Mouse (Mus musculus) heart, adult 2 months (tissue): Measurements from ENCODE around the gene Olfr967. TPM values are rescaled to one million over a fixed set of nuclear protein-coding genes. Genes with fewer than 3 reads are reported as not detected.
A peak's percentile ranks its signal among the peaks of the same experiment; 100 is the strongest.
"Not testable (repeated sequence)": the region's sequence is repeated elsewhere in the genome, so short reads cannot be mapped to it uniquely, and the experiment has no call there.

Experiments
- DNase-seq, 2 experiments: peaks; one replicate each; pipeline ENCODE4 v3.0.0; 2021
- H3K27ac ChIP-seq: fragments of 200-600 bp; 2 replicates; pipeline ENCODE4 v1.8.1; 2022
- H3K27me3 ChIP-seq: fragments of 200-500 bp; 2 replicates; pipeline ENCODE4 v1.6.1; 2012; ENCODE audit warnings: mild to moderate bottlenecking, low read length, inconsistent platforms, mixed read lengths; ENCODE audit not compliant: control insufficient read depth, insufficient read depth
- H3K36me3 ChIP-seq: fragments of 200-500 bp; 2 replicates; pipeline ENCODE4 v1.6.1; 2012; ENCODE audit warnings: low read length, inconsistent platforms; ENCODE audit not compliant: control insufficient read depth, insufficient read depth
- H3K4me1 ChIP-seq: fragments of 200-500 bp; 2 replicates; pipeline ENCODE4 v1.6.1; 2011; ENCODE audit warnings: low read length; ENCODE audit not compliant: control insufficient read depth, insufficient read depth
- H3K4me3 ChIP-seq: fragments of 200-600 bp; 2 replicates; pipeline ENCODE4 v1.8.1; 2022
- H3K79me2 ChIP-seq: fragments of 200-500 bp; replicated peaks from 2 replicates; pipeline ENCODE4 v1.6.1; 2012; ENCODE audit warnings: mild to moderate bottlenecking, inconsistent platforms, low read length, moderate library complexity, mixed read lengths; ENCODE audit not compliant: control insufficient read depth, insufficient read depth
- H3K9ac ChIP-seq: fragments of 200-500 bp; 2 replicates; pipeline ENCODE4 v1.6.1; 2012; ENCODE audit warnings: low read depth, mild to moderate bottlenecking, control low read depth, inconsistent platforms, low read length, mixed read lengths
- CTCF ChIP-seq: fragments of 200-600 bp; IDR thresholded peaks from 2 replicates; pipeline ENCODE4 v1.8.1; 2022; ENCODE audit warnings: antibody characterized with exemption, mild to moderate bottlenecking, moderate library complexity
- EP300 ChIP-seq: fragments of 200-500 bp; IDR thresholded peaks from 2 replicates; pipeline ENCODE4 v1.6.1; 2011; ENCODE audit warnings: low read depth, low read length, control low read depth; ENCODE audit not compliant: insufficient read depth
- POLR2A ChIP-seq: fragments of 200-500 bp; IDR thresholded peaks from 2 replicates; pipeline ENCODE4 v1.6.1; 2011; ENCODE audit warnings: mild to moderate bottlenecking, low read depth, low read length, control low read depth; ENCODE audit not compliant: insufficient read depth
- WGBS: fragments of 180-500 bp; shearing (Covaris S2); methylation state at CpG from one replicate; pipeline ENCODE4 v1.1.7; 2018; 5-methylcytosine and 5-hydroxymethylcytosine counted together
- intact Hi-C: fragments of 180-260 bp; cut with DNase I; formaldehyde crosslinking; loops from one replicate; pipeline ENCODE4 v1.15.1; 2025
- long read RNA-seq: library from polyadenylated mRNA; stranded (forward); transcript quantifications from one replicate; pipeline ENCODE4 v2.0.0, GENCODE M21; 2021
- polyA plus RNA-seq: library from polyadenylated mRNA; depleted of rRNA; stranded (reverse); fragments of >200 nt; gene quantifications from 2 replicates; pipeline ENCODE4 v1.2.3, GENCODE M21; 2012; rRNA removed
- total RNA-seq, 2 experiments: library from RNA; stranded (reverse); gene quantifications; 2 replicates each; pipeline ENCODE4 v1.2.3; 2021

Gene Olfr967
- total RNA-seq: not detected
- not detected in 2 replicates for polyA plus RNA-seq
- long read RNA-seq: 0 reads

DNA sequence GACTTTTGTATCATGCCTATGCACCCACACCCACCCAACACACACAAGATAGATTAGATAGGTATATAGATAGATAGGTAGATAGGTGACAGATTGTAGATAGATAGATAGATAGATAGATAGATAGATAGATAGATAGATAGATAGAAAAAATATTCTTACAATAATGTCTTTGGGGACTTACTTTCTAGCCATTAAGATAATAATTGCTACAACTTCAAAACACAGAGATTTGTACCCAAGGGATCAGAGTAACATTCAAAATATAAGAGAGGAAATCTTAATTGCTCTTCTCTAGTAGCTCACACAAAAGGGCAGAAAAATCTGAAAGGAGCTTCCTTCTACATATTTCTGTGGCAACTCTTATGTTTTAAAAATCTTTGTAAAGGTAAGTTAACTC lies at the start of gene Olfr967:
Olfr967 (plus strand) TSS at position 301 of the 400 bp plus-strand sequence.
- no peak for DNase-seq
- H3K9ac ChIP-seq: no peak within 1 kb of the TSS
- H3K36me3 ChIP-seq: no peaks in the 10 kb centered on the region
- no peaks in the 10 kb centered on the region for H3K4me1 ChIP-seq
- no peaks in the 10 kb centered on the region for H3K79me2 ChIP-seq
- intact Hi-C loops: no loop called here
- H3K27ac ChIP-seq: no peak within 1 kb of the TSS
- no peaks in the 10 kb centered on the region for H3K27me3 ChIP-seq
- TF ChIP-seq CTCF: no peak
- no peak for TF ChIP-seq EP300
- TF ChIP-seq POLR2A: no peak
- H3K4me3 ChIP-seq: no peak within 1 kb of the TSS

DNA sequence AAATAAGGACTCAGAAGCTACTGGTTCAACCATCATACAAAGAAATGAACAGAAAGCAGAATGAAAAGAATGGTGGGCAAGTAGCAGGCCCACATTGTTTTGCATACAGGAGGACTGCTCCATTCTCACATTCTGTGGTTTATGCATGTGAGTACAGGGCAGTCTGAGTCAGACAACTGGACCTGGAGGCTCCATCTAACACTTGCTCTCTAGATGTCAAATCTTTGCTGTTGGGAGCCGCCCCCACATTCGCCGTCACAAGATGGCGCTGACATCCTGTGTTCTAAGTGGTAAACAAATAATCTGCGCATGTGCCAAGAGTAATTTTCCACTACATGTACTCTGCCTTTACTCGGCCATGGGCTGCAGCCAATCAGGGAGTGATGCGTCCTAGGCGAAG lies 44.9 kb upstream of the Olfr967 start:
- not testable (repeated sequence) for H3K4me3 ChIP-seq, H3K4me1 ChIP-seq, DNase-seq

DNA sequence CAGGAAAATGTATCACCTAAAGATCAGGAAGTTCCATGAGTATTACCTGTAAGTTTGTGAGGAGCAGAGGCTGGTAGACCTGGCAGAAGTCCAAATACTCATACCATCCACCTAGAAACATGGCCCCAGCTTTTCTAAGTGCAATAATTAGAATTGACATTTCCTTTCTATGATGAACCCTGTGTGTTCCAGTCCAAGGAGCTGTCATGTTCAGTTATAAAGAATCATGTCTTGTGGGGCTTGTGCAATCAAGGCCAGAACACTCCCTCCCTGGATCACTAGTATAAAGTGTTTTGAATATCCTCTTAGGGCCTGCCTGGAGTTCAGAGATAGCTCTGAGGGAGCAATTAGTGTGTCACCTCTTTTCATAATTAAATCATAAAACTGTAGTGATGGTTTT lies 39.0 kb upstream of the Olfr967 start, which contains the start of gene Olfr149:
Olfr149 (minus strand) TSS at position 101 of the 400 bp plus-strand sequence.
- Histone ChIP-seq H3K4me1 (no peaks in the 10 kb centered on the region), H3K36me3 (no peaks in the 10 kb centered on the region), H3K27me3 (no peaks in the 10 kb centered on the region), H3K9ac (no peak within 1 kb of the TSS), H3K4me3 (no peak within 1 kb of the TSS), H3K27ac (no peak within 1 kb of the TSS), H3K79me2 (no peaks in the 10 kb centered on the region)
- DNase-seq: no peak
- intact Hi-C loops: no loop called here
- no peak for TF ChIP-seq CTCF
- TF ChIP-seq POLR2A: no peak
- TF ChIP-seq EP300: no peak

More for the DNA sequence above, 44.9 kb upstream of the Olfr967 start:
- H3K79me2 ChIP-seq, H3K9ac ChIP-seq, H3K27me3 ChIP-seq, intact Hi-C loops, H3K36me3 ChIP-seq, H3K27ac ChIP-seq: not testable (repeated sequence)
- WGBS: 76% methylated on average over 8 of the region's 8 CpGs

DNA sequence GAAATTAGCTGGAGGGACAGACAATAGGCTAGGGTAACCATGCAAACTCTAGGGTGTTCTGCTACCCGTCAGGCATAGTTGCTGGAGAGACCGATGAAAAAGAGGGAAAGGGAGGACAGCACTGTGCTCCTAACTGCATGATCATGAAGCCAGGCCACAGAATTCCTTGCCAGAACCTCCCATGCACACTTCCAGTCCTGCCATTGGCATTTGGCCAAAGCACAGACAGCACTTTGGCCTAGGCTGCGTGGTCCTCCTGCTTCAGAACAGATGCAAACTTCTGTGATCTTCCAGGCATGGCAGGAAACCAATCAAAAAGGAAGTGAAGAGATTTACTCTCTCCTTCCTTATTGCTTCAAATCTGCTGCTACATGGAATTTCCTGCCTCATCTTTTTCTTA lies 37.1 kb upstream of the Olfr967 start:
- Histone ChIP-seq H3K9ac (no peak overlapping the region), H3K36me3 (no peaks in the 10 kb centered on the region), H3K27ac (no peak overlapping the region), H3K27me3 (no peaks in the 10 kb centered on the region), H3K4me3 (no peak overlapping the region), H3K79me2 (no peaks in the 10 kb centered on the region), H3K4me1 (no peaks in the 10 kb centered on the region)
- DNase-seq: peak in 1 of 2 experiments; percentile 4
- TF ChIP-seq CTCF: no peak
- no peak for TF ChIP-seq POLR2A
- no peak for TF ChIP-seq EP300
- intact Hi-C loops: no loop called here
- 21% methylated on average over 3 of the region's 3 CpGs for WGBS

DNA sequence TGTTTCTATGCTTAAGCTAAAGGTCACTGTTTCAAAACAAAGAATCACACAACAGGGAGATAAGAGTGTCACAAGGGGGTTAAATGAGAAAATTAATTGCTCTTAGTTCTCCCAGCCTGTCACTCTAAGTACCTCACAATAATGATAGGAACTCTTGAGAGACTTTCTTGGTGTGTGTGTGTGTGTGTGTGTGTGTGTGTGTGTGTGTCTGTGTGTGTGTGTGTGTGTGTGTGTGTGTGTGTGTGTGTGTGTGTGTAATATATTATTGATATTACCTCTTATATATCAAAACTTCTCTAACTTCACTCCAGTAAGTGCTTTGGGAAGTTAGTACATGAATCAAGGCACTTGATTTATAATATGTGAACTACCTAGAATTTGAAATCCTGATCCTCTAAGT lies 35.0 kb upstream of the Olfr967 start, which contains the start of gene Olfr965:
Olfr965 (plus strand) TSS at position 301 of the 400 bp plus-strand sequence.
- intact Hi-C loops: no loop called here
- Histone ChIP-seq H3K27ac (no peak within 1 kb of the TSS), H3K4me3 (no peak within 1 kb of the TSS), H3K9ac (no peak within 1 kb of the TSS), H3K4me1 (no peaks in the 10 kb centered on the region), H3K36me3 (no peaks in the 10 kb centered on the region), H3K27me3 (no peaks in the 10 kb centered on the region), H3K79me2 (no peaks in the 10 kb centered on the region)
- TF ChIP-seq EP300 (no peak), POLR2A (no peak), CTCF (no peak)
- no peak for DNase-seq

DNA sequence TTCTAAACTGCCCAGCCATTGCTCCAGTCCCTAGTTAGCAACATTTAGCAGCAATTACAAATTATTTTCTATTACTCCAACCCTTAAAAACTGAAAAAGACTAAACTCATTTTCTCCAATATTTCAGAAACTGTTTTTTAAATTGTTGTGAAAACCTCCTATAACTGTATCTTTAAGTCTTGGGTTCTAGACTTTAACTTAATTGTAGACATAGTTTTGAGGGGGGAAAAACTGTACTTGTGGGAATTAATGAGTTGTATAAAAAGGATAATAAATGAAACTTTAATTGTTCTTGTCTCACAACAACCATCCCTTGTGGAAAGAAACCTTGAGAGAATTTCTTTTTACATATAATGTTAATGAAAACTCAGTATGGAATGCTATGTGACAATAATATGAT lies 15.4 kb upstream of the Olfr967 start, which contains the start of gene Olfr150:
Olfr150 (plus strand) TSS at position 301 of the 400 bp plus-strand sequence.
- no peaks in the 10 kb centered on the region for H3K36me3 ChIP-seq
- TF ChIP-seq CTCF (no peak), POLR2A (no peak), EP300 (no peak)
- DNase-seq: no peak
- no peaks in the 10 kb centered on the region for H3K79me2 ChIP-seq
- no peaks in the 10 kb centered on the region for H3K27me3 ChIP-seq
- no peak within 1 kb of the TSS for H3K27ac ChIP-seq
- no peak within 1 kb of the TSS for H3K9ac ChIP-seq
- intact Hi-C loops: no loop called here
- H3K4me3 ChIP-seq: no peak within 1 kb of the TSS
- no peaks in the 10 kb centered on the region for H3K4me1 ChIP-seq
